Mouse (Mus musculus) lung, embryonic 14.5 days (tissue): Measurements from ENCODE around the gene Fmnl3. TPM values are rescaled to one million over a fixed set of nuclear protein-coding genes. Genes with fewer than 3 reads are reported as not detected.
A peak's percentile ranks its signal among the peaks of the same experiment; 100 is the strongest.

Experiments
- ATAC-seq: fragments of 200-750 bp; cut with Nextera tagmentation; 2 replicates; pipeline ENCODE4 v1.8.0; 2017; ENCODE audit warnings: mild to moderate bottlenecking, moderate TSS enrichment, moderate library complexity; ENCODE audit not compliant: insufficient read depth
- DNase-seq: peaks from one replicate; pipeline ENCODE4 v3.0.0-alpha.2; 2015
- H3K27ac ChIP-seq: fragments of 300-500 bp; sonication (generic); 2 replicates; pipeline ENCODE4 v1.5.1; 2014; ENCODE audit warnings: low read depth, mild to moderate bottlenecking, moderate library complexity
- H3K27me3 ChIP-seq: fragments of 300-500 bp; sonication (generic); 2 replicates; pipeline ENCODE4 v1.6.1; 2014; ENCODE audit warnings: low read length, control low read depth; ENCODE audit not compliant: insufficient read depth
- H3K36me3 ChIP-seq: fragments of 300-500 bp; sonication (generic); 2 replicates; pipeline ENCODE4 v1.6.1; 2014; ENCODE audit warnings: control low read depth; ENCODE audit not compliant: insufficient read depth
- H3K4me1 ChIP-seq: fragments of 300-500 bp; sonication (generic); 2 replicates; pipeline ENCODE4 v1.6.1; 2014; ENCODE audit warnings: antibody characterized with exemption, control low read depth; ENCODE audit not compliant: insufficient read depth
- H3K4me2 ChIP-seq: fragments of 300-500 bp; sonication (generic); 2 replicates; pipeline ENCODE4 v1.6.1; 2014; ENCODE audit warnings: mild to moderate bottlenecking
- H3K4me3 ChIP-seq: fragments of 300-500 bp; sonication (generic); 2 replicates; pipeline ENCODE4 v1.5.1; 2014; ENCODE audit warnings: low read depth, low read length
- H3K9ac ChIP-seq: fragments of 300-500 bp; sonication (generic); 2 replicates; pipeline ENCODE4 v1.6.1; 2014
- H3K9me3 ChIP-seq: fragments of 300-500 bp; sonication (generic); 2 replicates; pipeline ENCODE4 v1.6.1; 2016; ENCODE audit warnings: low read depth, low read length, control low read depth
- CTCF ChIP-seq: IDR thresholded peaks from 2 replicates; pipeline ENCODE4 v1.5.1; 2016; ENCODE audit warnings: antibody characterized with exemption, low read depth
- WGBS: fragments of 180-500 bp; shearing (Covaris S2); extraction: QIAGEN DNeasy Blood & Tissue Kit; methylation state at CpG from one replicate; pipeline ENCODE4 v1.1.7; 2014; 5-methylcytosine and 5-hydroxymethylcytosine counted together
- polyA plus RNA-seq: library from polyadenylated mRNA; unstranded; fragments of >200 nt; fragmentation: Nextera tagmentation; extraction: Ambion mirVana; gene quantifications from 2 replicates; pipeline ENCODE4 v1.2.1, GENCODE M21; 2014

Gene Fmnl3
- polyA plus RNA-seq, 1 experiment from 2014 or later = 33.5 TPM

DNA sequence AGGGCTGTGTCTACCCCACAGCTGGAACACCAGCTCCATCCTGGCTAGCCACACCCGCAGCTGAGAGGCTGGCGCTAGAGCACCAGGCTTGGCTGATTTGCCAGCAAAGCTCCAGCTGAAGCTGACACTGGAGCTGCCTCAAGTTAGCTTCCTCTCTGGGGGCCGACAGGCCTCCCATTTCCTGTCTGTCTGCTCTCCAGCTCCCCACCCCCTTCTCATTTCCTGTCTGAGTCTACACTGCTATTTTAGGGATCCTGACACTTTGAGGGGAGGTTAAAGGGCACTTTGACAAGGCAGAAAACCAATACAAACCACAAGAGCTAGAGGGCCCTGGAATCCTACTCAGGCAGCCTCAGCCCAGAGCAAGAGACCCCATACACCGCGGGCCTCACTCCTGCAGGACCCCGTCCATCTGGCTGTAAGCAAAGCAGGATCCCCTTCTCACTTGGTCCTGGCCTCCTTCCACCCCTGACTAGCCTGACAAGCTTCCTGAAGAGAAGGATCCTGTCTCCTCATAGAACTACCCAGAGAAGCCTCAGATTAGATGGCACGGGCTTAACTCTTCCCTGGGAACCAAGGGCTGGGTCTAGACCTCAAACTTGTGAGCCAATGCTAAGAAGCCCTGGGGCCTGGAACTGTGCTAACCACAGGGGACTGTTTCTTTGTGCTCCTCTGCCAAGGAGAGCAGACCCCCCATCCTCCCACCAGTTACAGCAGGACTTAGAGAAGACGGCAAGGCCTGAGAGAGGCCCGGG lies 37.2 kb downstream of the Fmnl3 start:
- TF ChIP-seq CTCF = peak; percentile 18; the same call in 1 of the 2 replicates
- Histone ChIP-seq H3K27ac (peak overlapping the region; percentile 99), H3K4me1 (peaks cover 32% of the 10 kb centered on the region), H3K4me2 (peak overlapping the region; percentile 45), H3K4me3 (no peak overlapping the region), H3K9ac (peak overlapping the region; percentile 46), H3K36me3 (peaks cover 36% of the 10 kb centered on the region), H3K9me3 (no peaks in the 10 kb centered on the region), H3K27me3 (no peaks in the 10 kb centered on the region)
- ATAC-seq = peak; percentile 92
- WGBS = 23% methylated on average over 9 of the region's 9 CpGs
- DNase-seq = peak; percentile 93

DNA sequence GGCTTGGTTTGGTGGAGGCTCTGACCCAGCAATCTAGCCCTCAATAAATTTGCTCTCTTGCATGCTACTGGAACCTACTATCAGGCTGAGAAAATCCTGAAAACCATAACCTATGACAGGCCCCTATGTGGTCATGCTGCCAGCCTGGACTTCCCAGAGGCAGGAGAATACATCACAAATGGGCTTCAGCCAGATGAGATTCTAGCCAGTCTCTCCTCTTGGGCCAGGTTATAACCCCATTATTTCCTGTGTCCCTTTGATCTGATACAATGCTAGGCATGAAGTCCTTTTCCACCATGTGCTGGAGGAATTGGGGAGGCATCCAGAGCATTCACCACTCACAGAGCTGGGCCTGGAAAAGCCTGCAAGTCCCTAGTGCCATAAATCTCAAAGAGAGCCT lies 38.2 kb downstream of the Fmnl3 start:
- peaks cover 32% of the 10 kb centered on the region for H3K4me1 ChIP-seq
- DNase-seq = no peak
- no peak overlapping the region for H3K4me3 ChIP-seq

GRCm38 (mm10) chr15:99331341-99331740 lies 38.9 kb downstream of the Fmnl3 start:
- H3K27me3 ChIP-seq = no peaks in the 10 kb centered on the region
- H3K9ac ChIP-seq = no peak overlapping the region
- WGBS = 93% methylated on average over 5 of the region's 5 CpGs
- TF ChIP-seq CTCF = no peak
- no peaks in the 10 kb centered on the region for H3K9me3 ChIP-seq
- peaks cover 32% of the 10 kb centered on the region for H3K4me1 ChIP-seq
- no peak for ATAC-seq
- no peak for DNase-seq
- H3K27ac ChIP-seq = no peak overlapping the region
- peaks cover 48% of the 10 kb centered on the region for H3K36me3 ChIP-seq
- no peak overlapping the region for H3K4me2 ChIP-seq
- H3K4me3 ChIP-seq = no peak overlapping the region

More for the DNA sequence above, 38.2 kb downstream of the Fmnl3 start:
- Histone ChIP-seq H3K27ac (peak overlapping the region; percentile 99), H3K36me3 (peaks cover 45% of the 10 kb centered on the region), H3K9me3 (no peaks in the 10 kb centered on the region), H3K4me2 (peak overlapping the region; percentile 45; the same call in 1 of the 2 replicates), H3K9ac (no peak overlapping the region), H3K27me3 (no peaks in the 10 kb centered on the region)
- no peak for TF ChIP-seq CTCF
- ATAC-seq = no peak

GRCm38 (mm10) chr15:99330324-99330723 lies 40.0 kb downstream of the Fmnl3 start:
- DNase-seq (no peak), ATAC-seq (no peak)
- Histone ChIP-seq H3K27ac (0 out of 2 replicates have a peak overlapping the region, but pooled peaks have one; percentile 12), H3K36me3 (peaks cover 54% of the 10 kb centered on the region), H3K4me3 (no peak overlapping the region), H3K4me2 (no peak overlapping the region), H3K27me3 (no peaks in the 10 kb centered on the region), H3K9me3 (no peaks in the 10 kb centered on the region), H3K9ac (0 out of 2 replicates have a peak overlapping the region, but pooled peaks have one; percentile 8), H3K4me1 (peaks cover 32% of the 10 kb centered on the region)
- no peak for TF ChIP-seq CTCF
- 55% methylated on average over 2 of the region's 2 CpGs for WGBS

- H3K4me1 ChIP-seq = peaks cover 10% of the 10 kb centered on the region
- no peak for TF ChIP-seq CTCF
- 96% methylated on average over 5 of the region's 5 CpGs for WGBS
- H3K4me2 ChIP-seq = no peak overlapping the region
- no peak for DNase-seq
- no peak overlapping the region for H3K4me3 ChIP-seq
- H3K36me3 ChIP-seq = peaks cover 76% of the 10 kb centered on the region
- no peak for ATAC-seq
- H3K27ac ChIP-seq = no peak overlapping the region
- H3K27me3 ChIP-seq = no peaks in the 10 kb centered on the region
- H3K9ac ChIP-seq = no peak overlapping the region
- H3K9me3 ChIP-seq = no peaks in the 10 kb centered on the region
Measured at GRCm38 (mm10) chr15:99328011-99328410, 42.3 kb downstream of the Fmnl3 start.

- Histone ChIP-seq H3K4me2 (no peak overlapping the region), H3K27ac (no peak overlapping the region), H3K9ac (no peak overlapping the region), H3K4me3 (no peak overlapping the region), H3K36me3 (peaks cover 84% of the 10 kb centered on the region), H3K4me1 (peaks cover 1% of the 10 kb centered on the region), H3K27me3 (no peaks in the 10 kb centered on the region), H3K9me3 (no peaks in the 10 kb centered on the region)
- DNase-seq = peak; percentile 73
- TF ChIP-seq CTCF = peak; percentile 80
- ATAC-seq = no peak
- 73% methylated on average over 1 of the region's 1 CpGs for WGBS
Measured at GRCm38 (mm10) chr15:99326959-99327358, 43.3 kb downstream of the Fmnl3 start.

DNA sequence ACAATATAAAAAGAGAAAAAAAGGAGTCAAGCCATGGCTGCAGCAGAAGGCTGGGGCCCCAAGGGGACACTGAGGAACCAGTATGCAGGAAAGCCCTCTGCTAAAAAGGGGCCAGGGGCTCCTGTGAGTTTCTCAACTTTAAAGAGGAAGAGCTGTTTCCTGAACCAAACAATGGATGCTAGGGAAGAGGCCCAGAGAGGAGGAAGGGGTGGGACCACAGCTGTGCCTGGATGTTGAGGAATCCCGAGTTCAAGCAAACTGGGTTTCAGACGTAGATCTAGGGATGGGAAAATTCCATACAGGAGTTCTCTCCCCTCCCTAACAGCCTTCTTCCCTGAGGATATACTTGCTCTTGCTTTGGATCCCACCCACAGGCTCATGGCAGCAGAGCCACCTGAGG lies 43.9 kb downstream of the Fmnl3 start:
- ATAC-seq = peak; percentile 41; the same call in 1 of the 2 replicates
- Histone ChIP-seq H3K9ac (no peak overlapping the region), H3K4me3 (no peak overlapping the region), H3K4me2 (no peak overlapping the region), H3K4me1 (no peaks in the 10 kb centered on the region; the same call in 1 of the 2 replicates), H3K27ac (peak overlapping the region; percentile 28; the same call in 1 of the 2 replicates), H3K27me3 (no peaks in the 10 kb centered on the region), H3K36me3 (peaks cover 84% of the 10 kb centered on the region), H3K9me3 (no peaks in the 10 kb centered on the region)
- 38% methylated on average over 2 of the region's 2 CpGs for WGBS
- TF ChIP-seq CTCF = no peak
- DNase-seq = peak; percentile 60
